Mouse (Mus musculus) heart, adult 2 months (tissue): ENCODE data around the gene Etnppl. TPM values are rescaled to one million over a fixed set of nuclear protein-coding genes. Genes with fewer than 3 reads are reported as not detected.

Experiments
- DNase-seq, 2 experiments: peaks; one replicate each; pipeline ENCODE4 v3.0.0; 2021
- H3K27ac ChIP-seq: fragments of 200-600 bp; 2 replicates; pipeline ENCODE4 v1.8.1; 2022
- H3K27me3 ChIP-seq: fragments of 200-500 bp; 2 replicates; pipeline ENCODE4 v1.6.1; 2012; ENCODE audit warnings: mild to moderate bottlenecking, low read length, inconsistent platforms, mixed read lengths; ENCODE audit not compliant: control insufficient read depth, insufficient read depth
- H3K36me3 ChIP-seq: fragments of 200-500 bp; 2 replicates; pipeline ENCODE4 v1.6.1; 2012; ENCODE audit warnings: low read length, inconsistent platforms; ENCODE audit not compliant: control insufficient read depth, insufficient read depth
- H3K4me1 ChIP-seq: fragments of 200-500 bp; 2 replicates; pipeline ENCODE4 v1.6.1; 2011; ENCODE audit warnings: low read length; ENCODE audit not compliant: control insufficient read depth, insufficient read depth
- H3K4me3 ChIP-seq: fragments of 200-600 bp; 2 replicates; pipeline ENCODE4 v1.8.1; 2022
- H3K79me2 ChIP-seq: fragments of 200-500 bp; replicated peaks from 2 replicates; pipeline ENCODE4 v1.6.1; 2012; ENCODE audit warnings: mild to moderate bottlenecking, inconsistent platforms, low read length, moderate library complexity, mixed read lengths; ENCODE audit not compliant: control insufficient read depth, insufficient read depth
- H3K9ac ChIP-seq: fragments of 200-500 bp; 2 replicates; pipeline ENCODE4 v1.6.1; 2012; ENCODE audit warnings: low read depth, mild to moderate bottlenecking, control low read depth, inconsistent platforms, low read length, mixed read lengths
- CTCF ChIP-seq: fragments of 200-600 bp; IDR thresholded peaks from 2 replicates; pipeline ENCODE4 v1.8.1; 2022; ENCODE audit warnings: antibody characterized with exemption, mild to moderate bottlenecking, moderate library complexity
- EP300 ChIP-seq: fragments of 200-500 bp; IDR thresholded peaks from 2 replicates; pipeline ENCODE4 v1.6.1; 2011; ENCODE audit warnings: low read depth, low read length, control low read depth; ENCODE audit not compliant: insufficient read depth
- POLR2A ChIP-seq: fragments of 200-500 bp; IDR thresholded peaks from 2 replicates; pipeline ENCODE4 v1.6.1; 2011; ENCODE audit warnings: mild to moderate bottlenecking, low read depth, low read length, control low read depth; ENCODE audit not compliant: insufficient read depth
- WGBS: fragments of 180-500 bp; shearing (Covaris S2); methylation state at CpG from one replicate; pipeline ENCODE4 v1.1.7; 2018; 5-methylcytosine and 5-hydroxymethylcytosine counted together
- intact Hi-C: fragments of 180-260 bp; cut with DNase I; formaldehyde crosslinking; loops from one replicate; pipeline ENCODE4 v1.15.1; 2025
- long read RNA-seq: library from polyadenylated mRNA; stranded (forward); transcript quantifications from one replicate; pipeline ENCODE4 v2.0.0, GENCODE M21; 2021
- polyA plus RNA-seq: library from polyadenylated mRNA; depleted of rRNA; stranded (reverse); fragments of >200 nt; gene quantifications from 2 replicates; pipeline ENCODE4 v1.2.3, GENCODE M21; 2012; rRNA removed
- total RNA-seq, 2 experiments: library from RNA; stranded (reverse); gene quantifications; 2 replicates each; pipeline ENCODE4 v1.2.3; 2021

Etnppl gene
- total RNA-seq (not detected), polyA plus RNA-seq (0.06 TPM in 1 of 2 replicates, not detected in the other)
- long read RNA-seq = 0 reads

GRCm38 (mm10) chr3:130617439-130617898 is at the start of gene Etnppl:
Gene Etnppl, plus strand, starts transcription at chr3:130617448.
- 4% methylated on average over 10 of the region's 10 CpGs for WGBS
- H3K9ac ChIP-seq = no peak within 1 kb of the TSS
- intact Hi-C loops = no loop called here

GRCm38 (mm10) chr3:130568331-130569095 is 48.7 kb upstream of the Etnppl start:
- H3K27me3 ChIP-seq = no peaks in the 10 kb centered on the region
- no peaks in the 10 kb centered on the region for H3K79me2 ChIP-seq
- H3K36me3 ChIP-seq = no peaks in the 10 kb centered on the region
- DNase-seq = no peak
- TF ChIP-seq CTCF (no peak), EP300 (no peak), POLR2A (no peak)
- no peak overlapping the region for H3K27ac ChIP-seq
- 86% methylated on average over 16 of the region's 16 CpGs for WGBS
- no peak overlapping the region for H3K4me3 ChIP-seq
- no peak overlapping the region for H3K9ac ChIP-seq
- intact Hi-C loops = no loop called here
- H3K4me1 ChIP-seq = no peaks in the 10 kb centered on the region

More at GRCm38 (mm10) chr3:130617439-130617898, at the start of gene Etnppl:
- no peak for TF ChIP-seq POLR2A
- no peak for TF ChIP-seq CTCF
- TF ChIP-seq EP300 = no peak
- no peaks in the 10 kb centered on the region for H3K79me2 ChIP-seq
- no peak for DNase-seq
- no peak within 1 kb of the TSS for H3K27ac ChIP-seq
- no peaks in the 10 kb centered on the region for H3K4me1 ChIP-seq
- H3K36me3 ChIP-seq = no peaks in the 10 kb centered on the region
- H3K27me3 ChIP-seq = 0 out of 2 replicates have a peak, but pooled peaks cover 3% of the 10 kb centered on the region
- no peak within 1 kb of the TSS for H3K4me3 ChIP-seq

DNA sequence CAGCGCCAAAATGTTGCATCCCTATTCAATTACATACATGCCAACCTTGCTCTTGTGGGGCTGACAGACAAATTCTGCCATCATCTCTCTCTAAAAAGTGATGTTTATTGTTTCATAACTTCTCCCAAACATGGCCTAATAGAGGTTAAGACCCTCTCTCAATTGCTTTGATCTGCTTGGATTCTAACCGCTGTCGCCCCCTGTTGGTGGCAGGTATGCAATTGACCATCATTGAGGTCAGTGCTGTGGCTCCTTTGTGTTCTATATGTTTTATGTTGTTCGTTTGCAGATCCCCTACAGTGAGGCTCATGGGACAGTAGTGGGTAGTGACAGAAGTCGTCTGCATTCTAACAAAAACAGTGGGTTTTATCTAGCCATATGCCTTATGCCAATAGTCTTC is 44.0 kb upstream of the Etnppl start:
- intact Hi-C loops = no loop called here
- no peak overlapping the region for H3K4me3 ChIP-seq
- no peaks in the 10 kb centered on the region for H3K79me2 ChIP-seq
- H3K36me3 ChIP-seq = no peaks in the 10 kb centered on the region
- H3K27me3 ChIP-seq = no peaks in the 10 kb centered on the region
- TF ChIP-seq CTCF = peak; percentile 23; the same call in 1 of the 2 replicates
- TF ChIP-seq EP300 = no peak
- no peak for DNase-seq
- WGBS = 70% methylated on average over 5 of the region's 5 CpGs
- no peak overlapping the region for H3K27ac ChIP-seq
- no peaks in the 10 kb centered on the region for H3K4me1 ChIP-seq
- no peak overlapping the region for H3K9ac ChIP-seq

DNA sequence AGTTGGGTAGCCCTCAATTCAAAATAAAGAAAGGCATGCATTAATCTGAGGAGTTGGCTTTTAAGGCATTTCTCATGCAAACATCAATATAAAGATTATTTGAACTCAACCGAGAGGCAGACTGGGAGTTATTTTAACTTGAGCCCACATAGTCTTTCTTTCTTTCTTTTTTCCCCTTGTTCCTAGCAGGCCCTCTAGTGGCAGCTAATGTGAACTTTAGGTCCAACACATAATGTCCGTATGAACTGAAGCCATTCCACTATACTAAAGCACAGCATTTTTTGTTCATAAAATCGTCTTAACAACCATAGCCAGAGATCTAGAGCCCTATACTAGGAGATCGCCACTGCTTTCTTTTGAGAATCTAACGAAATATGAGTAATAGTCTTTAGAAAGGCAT is 42.6 kb upstream of the Etnppl start:
- no peak overlapping the region for H3K27ac ChIP-seq
- no peaks in the 10 kb centered on the region for H3K4me1 ChIP-seq
- intact Hi-C loops = loop anchor here (1.0 to 2.0 kb wide), 2 partner anchors 390 to 479 kb away; no protein-coding TSS in a partner anchor
- WGBS = 12% methylated on average over 5 of the region's 5 CpGs
- TF ChIP-seq POLR2A (no peak), CTCF (peak; percentile 84)
- no peaks in the 10 kb centered on the region for H3K27me3 ChIP-seq
- no peaks in the 10 kb centered on the region for H3K79me2 ChIP-seq
- no peaks in the 10 kb centered on the region for H3K36me3 ChIP-seq
- H3K4me3 ChIP-seq = no peak overlapping the region
- DNase-seq = no peak
- no peak overlapping the region for H3K9ac ChIP-seq

GRCm38 (mm10) chr3:130576683-130577082 is 40.6 kb upstream of the Etnppl start:
- H3K4me1 ChIP-seq = no peaks in the 10 kb centered on the region
- H3K4me3 ChIP-seq = no peak overlapping the region
- TF ChIP-seq EP300 = no peak
- TF ChIP-seq CTCF = peak; percentile 61
- intact Hi-C loops = no loop called here
- H3K36me3 ChIP-seq = no peaks in the 10 kb centered on the region
- no peaks in the 10 kb centered on the region; the same call in 1 of the 2 replicates for H3K27me3 ChIP-seq
- no peak for DNase-seq
- 72% methylated on average over 6 of the region's 6 CpGs for WGBS
- H3K9ac ChIP-seq = no peak overlapping the region
- H3K79me2 ChIP-seq = no peaks in the 10 kb centered on the region
- H3K27ac ChIP-seq = no peak overlapping the region

- Histone ChIP-seq H3K4me1 (no peaks in the 10 kb centered on the region), H3K9ac (no peak overlapping the region), H3K27ac (no peak overlapping the region), H3K79me2 (no peaks in the 10 kb centered on the region), H3K4me3 (no peak overlapping the region), H3K36me3 (no peaks in the 10 kb centered on the region), H3K27me3 (no peaks in the 10 kb centered on the region; the same call in 1 of the 2 replicates)
- no peak for DNase-seq
- TF ChIP-seq CTCF = no peak
- TF ChIP-seq POLR2A = no peak
- no peak for TF ChIP-seq EP300
- 49% methylated on average over 17 of the region's 17 CpGs for WGBS
- intact Hi-C loops = no loop called here
Measured at GRCm38 (mm10) chr3:130579501-130579900, 37.7 kb upstream of the Etnppl start.
